Mouse (Mus musculus) heart, adult 2 months (tissue): Measurements from ENCODE around the gene 9130023H24Rik.

ENCODE experiments used
- CTCF ChIP-seq: fragments of 200-600 bp; IDR thresholded peaks from 2 replicates; pipeline ENCODE4 v1.8.1; 2022; ENCODE audit warnings: antibody characterized with exemption, mild to moderate bottlenecking, moderate library complexity
- EP300 ChIP-seq: fragments of 200-500 bp; IDR thresholded peaks from 2 replicates; pipeline ENCODE4 v1.6.1; 2011; ENCODE audit warnings: low read depth, low read length, control low read depth; ENCODE audit not compliant: insufficient read depth

DNA sequence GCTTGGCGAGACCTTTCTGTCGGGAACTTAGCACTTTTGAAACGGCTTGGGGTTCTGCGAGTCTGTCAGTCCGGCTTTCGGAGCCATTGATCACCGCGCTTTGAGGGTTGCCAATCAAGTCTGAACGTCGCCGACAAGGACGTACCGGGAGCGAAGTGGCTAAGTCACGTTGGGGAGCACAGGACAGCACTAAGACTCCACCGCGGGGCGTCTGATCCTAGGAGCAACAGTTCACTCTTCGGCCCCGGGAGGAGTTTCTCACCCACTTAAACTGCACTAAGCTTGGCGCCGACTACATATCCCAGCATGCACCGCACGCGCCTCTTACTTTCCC lies 271 bp downstream of the 9130023H24Rik start:
- no peak for TF ChIP-seq CTCF
- no peak for TF ChIP-seq EP300
